Mouse (Mus musculus) spleen, adult 2 months (tissue): ENCODE results near the gene Eif4a2.
"Not testable (repeated sequence)": the region's sequence is repeated elsewhere in the genome, so short reads cannot be mapped to it uniquely, and the experiment has no call there.

Source experiments
- CTCF ChIP-seq: fragments of 200-500 bp; IDR thresholded peaks from 2 replicates; pipeline ENCODE4 v1.5.1; 2011; ENCODE audit warnings: mild to moderate bottlenecking, inconsistent platforms; ENCODE audit not compliant: insufficient read depth, insufficient read length, insufficient replicate concordance; ENCODE audit errors: extremely low read depth
- POLR2A ChIP-seq: fragments of 200-500 bp; IDR thresholded peaks from 2 replicates; pipeline ENCODE4 v1.6.1; 2011; ENCODE audit warnings: low read depth, low read length, inconsistent platforms

GRCm38 (mm10) chr16:23087712-23088111 is 19.5 kb upstream of the Eif4a2 start:
- not testable (repeated sequence) for TF ChIP-seq POLR2A, CTCF
